ENCODE assay signal across 8 mouse cellular contexts in the genomic region with DNA sequence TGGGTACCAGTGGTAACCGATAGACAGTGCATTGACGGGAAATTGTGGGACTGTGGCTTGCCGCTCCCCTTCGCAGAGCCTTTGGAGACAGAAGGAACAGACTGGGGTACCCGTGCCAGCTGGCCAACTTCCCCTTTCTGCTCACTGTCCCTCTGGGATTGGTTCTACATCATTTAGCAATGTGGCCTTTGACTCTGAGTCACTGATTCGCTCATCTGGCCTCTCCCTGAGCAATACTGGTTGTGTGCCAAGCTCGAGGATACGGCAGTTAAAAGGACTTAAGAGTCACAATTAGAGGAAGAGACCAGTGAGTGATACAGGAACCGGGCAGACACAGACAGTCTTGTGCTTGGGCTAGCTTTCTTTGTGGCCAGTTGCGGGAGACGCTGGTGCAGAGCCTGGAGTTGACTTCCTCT.
DNase-seq lines count a peak whose midpoint lies in the region; ATAC-seq lines count a peak whose summit lies in the region.
"Had no signal": no experiment of that assay in that cellular context is flagged by ENCODE, and none has a peak within 500 bp of the region (broad histone marks: within the 10 kb centered on the region; RNA-seq: fewer than 3 reads in every experiment).

No protein-coding gene starts in this region.

- no peaks in the 10 kb centered on the region for H3K9me3 ChIP-seq in midbrain, embryonic 14.5 days (ENCODE audit: control insufficient read depth, low read length)
- H3K9me3 ChIP-seq in midbrain, embryonic 10.5 days (replicated peaks): peaks cover 12% of the 10 kb centered on the region; the same call in 1 of the 2 replicates

- no peak for ATAC-seq in midbrain, embryonic 14.5 days (ENCODE audit: low FRiP score, low TSS enrichment)

- DNase-seq in midbrain, embryonic 14.5 days: peak; percentile 41
- no peak for DNase-seq in midbrain, embryonic 10.5 days (ENCODE audit: low spot score)
- peak; percentile 80 for DNase-seq in adrenal gland, postnatal 14 days
- DNase-seq in gastrocnemius, postnatal 25 days: peak; percentile 77
- DNase-seq in lung, postnatal 10 days: peak; percentile 42
- no peak for DNase-seq in left cerebral cortex, postnatal 14 days (ENCODE audit: low spot score in 2 of 2)
- no peak for DNase-seq in MN1 (ENCODE audit: low spot score)

- no peak overlapping the region for H3K9ac ChIP-seq in midbrain, embryonic 14.5 days (replicated peaks; ENCODE audit: low read length)

- 0 out of 2 replicates have a peak, but pooled peaks cover 9% of the 10 kb centered on the region for H3K4me1 ChIP-seq in midbrain, embryonic 14.5 days (ENCODE audit: control insufficient read depth, insufficient read depth, low read length)
- peaks cover 19% of the 10 kb centered on the region for H3K4me1 ChIP-seq in midbrain, embryonic 10.5 days

- H3K27me3 ChIP-seq in midbrain, embryonic 14.5 days (ENCODE audit: control insufficient read depth, insufficient read depth, low read length): no peaks in the 10 kb centered on the region
- peaks cover 35% of the 10 kb centered on the region for H3K27me3 ChIP-seq in midbrain, embryonic 10.5 days (ENCODE audit: low read depth, poor library complexity, severe bottlenecking)

- H3K36me3 ChIP-seq in midbrain, embryonic 14.5 days (ENCODE audit: control insufficient read depth, insufficient read depth, low read length): no peaks in the 10 kb centered on the region
- H3K36me3 ChIP-seq in midbrain, embryonic 10.5 days: no peaks in the 10 kb centered on the region
- H3K36me3 ChIP-seq: embryonic facial prominence, embryonic 13.5 days had no signal

- intact Hi-C loops in left cerebral cortex, postnatal 14 days (cut with DNase I): no loop called here

- 73% methylated on average over 11 of the region's 11 CpGs for WGBS in midbrain, embryonic 14.5 days
- WGBS in midbrain, embryonic 10.5 days: 90% methylated on average over 11 of the region's 11 CpGs

- H3K4me2 ChIP-seq in midbrain, embryonic 14.5 days (ENCODE audit: low read length): no peak overlapping the region
- H3K4me2 ChIP-seq: embryonic facial prominence, embryonic 13.5 days had no signal

- H3K27ac ChIP-seq in midbrain, embryonic 14.5 days (replicated peaks; ENCODE audit: low read depth, low read length): no peak overlapping the region
- no peak overlapping the region for H3K27ac ChIP-seq in midbrain, embryonic 10.5 days (replicated peaks)
- H3K27ac ChIP-seq: embryonic facial prominence, embryonic 13.5 days had no signal

- no peak overlapping the region for H3K4me3 ChIP-seq in midbrain, embryonic 14.5 days (replicated peaks; ENCODE audit: low read depth, low read length)
- no peak overlapping the region for H3K4me3 ChIP-seq in midbrain, embryonic 10.5 days
- H3K4me3 ChIP-seq: embryonic facial prominence, embryonic 13.5 days had no signal

Comparison
In these comparisons a context has a peak if more than half of its experiments do, and no peak if none do; other contexts are left out.
1. DNase-seq: peak in midbrain, embryonic 14.5 days (single experiment), adrenal gland, postnatal 14 days (single experiment), gastrocnemius, postnatal 25 days (single experiment) and lung, postnatal 10 days (single experiment); none in midbrain, embryonic 10.5 days (single experiment), left cerebral cortex, postnatal 14 days (0 of 2) and MN1 (single experiment).